Mouse (Mus musculus) cerebellum, adult 8-10 months (tissue): Measurements from ENCODE around the gene Inha.

Experiments used
- DNase-seq: peaks from one replicate; pipeline ENCODE4 v3.0.0; 2022

Inha gene

DNA sequence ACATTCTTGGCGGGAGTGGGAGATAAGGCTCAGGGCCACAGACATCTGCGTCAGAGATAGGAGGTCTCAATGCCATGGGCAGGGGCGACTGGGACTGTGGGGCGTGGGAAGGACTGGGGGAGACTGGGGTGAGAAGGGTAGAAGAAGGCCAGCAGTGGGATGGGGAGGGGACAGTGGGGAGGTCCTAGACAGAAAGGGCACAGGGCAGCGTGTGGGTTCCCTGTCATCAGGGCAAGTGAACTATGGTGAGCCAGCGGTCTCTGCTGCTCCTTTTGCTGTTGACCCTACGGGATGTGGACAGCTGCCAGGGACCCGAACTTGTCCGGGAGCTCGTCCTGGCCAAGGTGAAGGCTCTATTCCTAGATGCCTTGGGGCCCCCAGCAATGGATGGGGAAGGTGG lies at the start of gene Inha:
Gene Inha (plus strand): TSS at position 72 of the 400 bp plus-strand sequence.
- DNase-seq = no peak

DNA sequence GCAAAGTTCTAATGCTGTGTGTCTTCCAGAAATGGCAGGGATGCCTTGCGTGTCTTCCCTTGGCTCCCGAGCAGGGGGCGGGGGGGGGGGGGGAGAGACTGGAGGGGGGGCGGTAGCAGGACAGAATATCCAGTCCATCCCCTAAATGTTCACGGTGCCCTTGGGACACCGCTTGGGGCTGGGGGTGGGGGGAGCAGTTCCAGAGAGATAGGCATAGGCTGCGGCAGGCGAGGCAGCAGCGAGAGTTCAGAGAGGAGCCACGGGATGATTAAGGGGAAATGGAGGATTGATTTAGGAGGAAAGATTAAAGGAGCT lies 49.2 kb upstream of the Inha start:
- DNase-seq = no peak

DNA sequence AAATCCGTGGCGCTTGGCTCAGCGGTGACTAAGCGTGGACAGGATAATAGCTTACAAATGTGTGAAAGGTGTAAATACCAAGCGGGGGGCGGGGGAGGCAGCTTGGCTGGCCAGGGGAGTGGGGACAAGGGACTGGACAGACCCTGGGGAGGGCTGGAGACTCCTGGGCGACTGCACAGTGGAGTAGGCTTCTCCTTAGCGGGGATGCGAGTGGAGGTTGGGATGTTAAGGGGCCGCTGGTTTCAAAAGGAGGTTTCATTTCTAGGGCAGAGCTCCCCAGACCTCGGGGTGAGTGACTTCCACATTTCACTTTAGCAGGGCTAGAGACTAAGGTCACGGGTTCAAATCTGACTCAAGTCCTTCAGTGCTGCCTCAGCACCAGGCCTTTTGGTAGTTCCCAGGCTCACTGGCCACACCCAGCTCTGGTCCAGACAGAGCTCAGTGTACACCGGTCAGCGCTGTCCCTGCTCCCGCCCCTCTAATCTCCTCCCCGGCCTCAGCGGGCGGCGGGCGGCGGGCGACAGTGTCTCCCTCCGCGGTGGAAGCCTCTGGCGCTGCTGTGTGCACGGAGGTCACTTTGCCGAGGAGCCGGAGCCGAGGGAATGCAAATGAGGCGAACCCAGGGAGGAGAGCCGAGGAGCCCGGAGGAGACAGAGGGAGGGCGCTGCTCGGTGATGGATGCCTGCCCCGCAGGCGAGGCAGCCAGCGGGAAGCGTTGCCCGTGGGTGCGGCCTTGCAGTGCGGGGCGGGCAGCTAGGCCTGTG lies 48.7 kb upstream of the Inha start:
- no peak for DNase-seq

- DNase-seq = no peak
Observed at GRCm38 (mm10) chr1:75458789-75459684, 47.8 kb upstream of the Inha start.

DNA sequence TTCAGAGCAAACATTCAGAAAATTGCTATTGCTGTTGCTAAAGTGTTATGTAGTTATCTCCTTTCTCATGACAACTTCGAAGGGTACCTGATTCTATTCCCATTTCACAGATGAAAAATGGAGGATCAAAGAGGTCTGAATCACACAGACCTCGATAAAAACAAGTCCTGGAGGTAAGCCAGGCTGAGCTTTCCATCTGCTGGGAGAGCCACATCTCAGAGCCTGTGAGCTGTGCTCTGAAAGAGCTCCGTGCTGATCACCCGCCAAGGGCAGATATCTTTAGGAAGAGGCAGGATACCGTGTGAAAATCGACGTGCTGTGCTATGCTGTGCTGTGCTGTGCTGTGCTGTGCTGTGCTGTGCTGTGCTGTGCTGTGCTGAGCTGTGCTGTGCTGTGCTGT lies 46.6 kb upstream of the Inha start:
- DNase-seq = no peak

DNA sequence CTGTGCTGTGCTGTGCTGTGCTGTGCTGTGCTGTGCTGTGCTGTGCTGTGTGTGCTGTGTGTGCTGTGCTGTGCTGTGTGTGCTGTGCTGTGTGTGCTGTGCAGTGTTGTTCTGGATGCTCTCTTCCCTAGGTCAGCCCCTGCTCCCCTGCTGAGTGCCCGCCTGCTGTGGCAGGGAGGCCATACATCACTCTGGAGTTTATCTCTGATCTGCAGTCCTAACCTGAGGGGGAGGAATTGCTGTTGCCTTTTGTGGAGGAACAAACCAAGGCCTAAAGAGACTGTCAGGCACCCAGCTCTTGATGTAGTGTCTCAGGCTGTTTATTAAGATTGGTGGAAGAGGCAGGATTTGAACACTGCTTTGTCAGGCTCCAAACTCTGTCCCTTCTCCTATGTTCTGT lies 44.2 kb upstream of the Inha start:
- DNase-seq = no peak

- no peak for DNase-seq
Observed at GRCm38 (mm10) chr1:75463652-75464204, 43.1 kb upstream of the Inha start.

- peak; percentile 86 for DNase-seq
Observed at GRCm38 (mm10) chr1:75467215-75467927, 39.5 kb upstream of the Inha start.

GRCm38 (mm10) chr1:75469287-75469825 lies 37.5 kb upstream of the Inha start:
- no peak for DNase-seq

DNA sequence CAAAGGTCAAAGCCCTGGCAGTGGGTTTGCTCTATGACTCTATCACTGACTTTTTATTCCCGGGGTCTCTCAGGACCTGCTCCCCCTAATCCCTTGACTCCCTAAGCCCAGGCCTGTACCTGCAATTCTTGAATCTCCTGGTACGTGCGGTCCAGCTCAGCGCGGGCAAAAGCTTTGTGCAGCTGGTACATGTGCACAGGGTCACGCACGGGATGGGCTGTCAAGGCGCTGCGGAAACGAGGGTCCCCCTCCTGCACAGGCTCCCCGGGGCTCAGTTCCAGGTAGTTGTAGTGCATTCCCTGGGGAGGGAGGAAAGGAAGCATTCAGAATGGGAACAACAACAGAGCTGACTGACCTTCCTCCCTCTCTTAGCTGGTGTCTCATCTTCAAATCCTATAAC lies 30.4 kb upstream of the Inha start:
- no peak for DNase-seq

- DNase-seq = peak; percentile 95
Observed at GRCm38 (mm10) chr1:75477264-75477965, 29.5 kb upstream of the Inha start.

GRCm38 (mm10) chr1:75477966-75478290 lies 28.9 kb upstream of the Inha start:
- DNase-seq = no peak

DNA sequence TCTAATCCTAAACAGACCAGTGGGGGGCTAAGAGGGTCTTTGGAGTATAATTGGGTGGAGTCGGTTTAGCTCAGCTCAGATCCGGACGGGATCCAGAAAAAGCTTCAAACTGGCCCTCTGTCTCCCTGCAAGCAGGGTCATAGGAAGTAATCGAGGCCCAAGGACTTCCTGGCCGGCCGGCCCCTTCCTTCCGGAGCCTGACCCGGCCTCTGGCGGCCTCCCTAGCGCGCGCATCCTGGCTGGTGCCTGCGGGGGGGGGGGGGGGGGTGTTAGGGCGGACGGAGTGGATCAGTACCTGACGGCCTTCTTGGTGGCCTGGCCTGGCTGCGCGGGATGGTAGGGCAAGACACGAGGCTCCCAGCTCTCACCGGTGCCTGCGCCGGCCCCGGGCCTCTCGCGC lies 28.4 kb upstream of the Inha start:
- no peak for DNase-seq

DNA sequence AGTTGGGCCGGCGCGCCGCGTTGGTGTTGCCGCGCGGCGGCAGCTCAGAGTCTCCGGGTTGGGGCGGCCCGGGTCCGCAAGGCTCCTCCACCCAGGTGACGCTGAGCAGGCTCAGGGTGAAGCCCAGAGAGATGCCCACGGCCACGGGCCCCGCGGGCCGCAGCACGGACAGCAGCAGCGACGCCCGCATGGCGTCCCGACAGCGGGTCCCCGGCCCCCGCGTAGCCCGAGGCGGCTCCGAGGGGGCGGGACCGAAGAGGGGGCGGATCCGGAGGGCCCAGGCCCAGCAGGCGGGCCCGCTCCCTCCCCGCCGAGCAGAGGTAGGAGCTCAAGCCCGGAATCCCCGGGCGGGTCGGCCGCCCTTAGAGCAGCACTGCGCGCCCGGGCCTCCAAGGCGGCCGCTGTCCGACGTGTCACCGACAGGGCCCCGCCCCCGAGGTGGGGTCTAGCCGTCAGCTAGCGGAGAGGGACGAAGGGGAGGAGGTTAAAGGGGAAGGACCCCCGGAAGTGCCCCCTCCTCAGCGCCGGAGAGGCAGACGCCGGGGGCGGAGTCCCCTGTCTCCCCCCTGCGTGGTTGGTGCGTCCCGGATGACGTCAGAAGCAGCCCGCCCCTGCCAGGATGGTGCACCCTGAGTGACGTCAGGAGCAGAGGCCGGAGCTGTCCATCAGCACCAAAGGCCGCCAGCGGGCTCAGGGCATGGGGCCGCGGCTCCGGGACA lies 27.8 kb upstream of the Inha start, which contains the start of the genes Chpf and Tmem198:
Gene Chpf (minus strand): TSS at position 392 of the 719 bp plus-strand sequence.
Gene Tmem198 (plus strand): TSS at position 617 of the 719 bp plus-strand sequence.
- peak; percentile 98 for DNase-seq

GRCm38 (mm10) chr1:75479635-75479989 lies 27.3 kb upstream of the Inha start:
- DNase-seq = no peak

- no peak for DNase-seq
Observed at GRCm38 (mm10) chr1:75480036-75480435, 26.8 kb upstream of the Inha start.

GRCm38 (mm10) chr1:75480735-75481134 lies 26.1 kb upstream of the Inha start:
- DNase-seq = no peak

DNA sequence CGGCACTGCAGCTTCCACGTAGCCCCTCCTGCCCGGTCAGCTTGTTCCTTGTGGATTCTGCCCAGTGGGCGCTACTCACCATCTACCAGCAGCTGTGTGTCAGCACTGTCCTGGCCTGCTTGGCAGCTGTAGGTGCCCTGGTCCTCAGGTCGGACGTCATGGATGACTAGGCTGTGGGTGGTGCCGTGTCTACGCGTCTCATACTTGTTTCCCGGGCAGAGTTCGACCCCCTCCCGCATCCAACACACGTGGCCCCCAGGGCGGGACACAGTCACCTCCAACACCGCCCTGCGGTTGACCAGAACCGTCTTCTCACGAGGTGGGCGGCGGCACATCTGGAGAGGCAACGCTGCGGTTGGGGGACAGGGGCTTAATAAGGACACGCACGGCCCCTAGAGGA lies 20.3 kb upstream of the Inha start:
- no peak for DNase-seq

- DNase-seq = no peak
Observed at GRCm38 (mm10) chr1:75487040-75487404, 19.9 kb upstream of the Inha start.

- DNase-seq = peak; percentile 85
Observed at GRCm38 (mm10) chr1:75487405-75488161, 19.3 kb upstream of the Inha start.
